Mouse (Mus musculus): ENCODE data around the gene Olfr1314. TPM values are rescaled to one million over a fixed set of nuclear protein-coding genes. Genes with fewer than 3 reads are reported as not detected.

Olfr1314 gene
- total RNA-seq (2017) = not detected in 2 replicates

DNA sequence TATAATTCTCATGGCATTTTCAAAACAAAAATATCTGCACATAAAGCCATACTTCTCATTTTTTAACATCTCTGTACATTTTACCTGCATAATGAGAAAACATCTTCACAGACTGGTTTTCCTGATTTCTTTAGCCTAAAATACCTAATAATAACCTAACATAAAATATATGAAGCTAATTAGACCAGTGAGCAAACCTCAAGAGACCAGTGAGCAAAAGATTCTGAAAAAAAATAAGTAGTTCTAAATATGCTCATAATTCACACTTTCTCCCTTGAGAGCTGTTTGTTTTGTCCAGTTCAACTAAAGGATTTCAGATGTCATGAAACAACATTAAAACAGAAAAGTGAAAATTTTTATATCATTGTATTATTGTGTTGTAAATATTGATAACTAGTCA, at the start of gene Olfr1314:
TSS of gene Olfr1314 (minus strand) at position 101 of the 400 bp plus-strand sequence.
- ATAC-seq (ENCODE audit: extremely low read depth, insufficient number of reproducible peaks, low FRiP score, poor library complexity, severe bottlenecking) = no peak

DNA sequence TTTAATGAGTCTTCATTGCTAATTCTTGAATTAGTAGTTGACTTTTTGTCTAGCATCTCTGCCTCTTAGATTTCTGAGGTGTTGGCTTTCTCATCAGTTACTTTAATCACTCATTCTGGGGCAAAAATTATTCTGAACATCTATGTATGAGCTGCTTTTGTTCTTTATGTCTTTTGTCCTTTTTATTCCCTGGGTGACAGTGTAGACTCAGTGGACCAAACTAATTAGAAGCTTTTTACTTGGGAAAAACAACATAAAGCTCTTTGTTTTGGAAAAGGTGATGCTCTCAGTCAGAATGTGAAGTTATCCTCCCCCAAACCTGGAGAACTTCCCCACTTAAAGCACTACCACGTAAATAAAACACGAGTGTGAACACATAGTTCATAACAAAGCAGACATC, 43.4 kb upstream of the Olfr1314 start, which contains the start of gene Olfr1317:
TSS of gene Olfr1317 (plus strand) at position 301 of the 400 bp plus-strand sequence.
- ATAC-seq (ENCODE audit: extremely low read depth, insufficient number of reproducible peaks, low FRiP score, poor library complexity, severe bottlenecking) = no peak

DNA sequence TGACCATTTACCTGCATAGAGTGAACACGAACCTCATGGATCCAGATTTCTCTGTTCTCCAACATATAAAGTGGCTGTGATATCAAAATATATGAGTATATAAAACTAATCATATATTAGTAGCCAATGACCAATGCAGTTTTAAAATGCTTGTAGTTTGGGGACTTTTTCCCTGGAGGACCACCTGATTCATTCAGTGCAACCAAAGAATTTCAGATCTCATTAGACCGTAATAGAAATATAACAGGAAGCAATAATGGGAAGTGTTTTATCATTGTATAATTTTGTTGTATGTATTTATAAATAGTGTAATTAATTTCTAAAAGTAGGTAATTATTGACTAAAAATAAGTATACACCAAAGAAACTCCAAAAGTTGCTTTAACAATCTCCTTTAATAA, 38.3 kb upstream of the Olfr1314 start, which contains the start of gene Olfr1316:
TSS of gene Olfr1316 (minus strand) at position 101 of the 400 bp plus-strand sequence.
- ATAC-seq (ENCODE audit: extremely low read depth, insufficient number of reproducible peaks, low FRiP score, poor library complexity, severe bottlenecking) = no peak

DNA sequence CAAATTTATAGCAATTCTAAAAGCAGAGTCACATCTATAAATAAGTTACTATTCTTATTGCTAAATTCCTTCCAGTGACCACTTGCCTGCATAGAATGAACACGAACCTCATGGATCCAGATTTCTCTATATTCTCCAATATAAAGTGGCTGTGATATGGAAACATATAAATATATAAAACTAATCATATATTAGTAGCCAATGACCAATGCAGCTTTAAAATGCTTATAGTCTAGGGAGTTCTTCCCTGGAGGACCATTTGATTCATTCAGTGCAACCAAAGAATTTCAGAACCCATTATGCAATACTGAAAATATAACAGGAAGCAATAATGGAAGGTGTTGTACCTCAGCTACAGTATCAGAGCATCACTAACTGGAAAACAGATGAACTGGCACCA, 18.8 kb upstream of the Olfr1314 start, which contains the start of gene Olfr1315-ps1:
TSS of gene Olfr1315-ps1 (minus strand) at position 101 of the 400 bp plus-strand sequence.
- no peak for ATAC-seq (ENCODE audit: extremely low read depth, insufficient number of reproducible peaks, low FRiP score, poor library complexity, severe bottlenecking)

DNA sequence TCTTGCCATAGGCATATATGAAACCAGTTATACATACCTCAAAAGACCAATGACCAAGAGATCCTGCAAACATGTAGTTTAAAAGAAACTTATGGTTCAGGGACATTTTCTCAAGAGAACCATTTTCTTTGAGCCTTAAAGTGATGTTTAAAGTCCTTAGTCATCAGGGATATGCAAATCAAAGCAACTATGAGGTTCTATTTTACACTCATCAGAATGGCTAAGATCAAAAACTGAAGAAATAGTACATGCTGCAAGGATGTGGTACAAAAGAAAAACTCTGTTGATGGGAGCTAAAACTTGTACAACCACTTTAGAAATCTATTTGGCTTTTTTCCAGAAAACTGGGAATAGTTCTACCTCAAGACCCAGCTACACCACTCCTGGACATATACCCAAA, 18.8 kb downstream of the Olfr1314 start, which contains the start of gene Olfr1313:
TSS of gene Olfr1313 (minus strand) at position 101 of the 400 bp plus-strand sequence.
- no peak for ATAC-seq (ENCODE audit: extremely low read depth, insufficient number of reproducible peaks, low FRiP score, poor library complexity, severe bottlenecking)

GRCm38 (mm10) chr2:112050138-112050537, 46.4 kb downstream of the Olfr1314 start, which contains the start of gene Olfr1312:
TSS of gene Olfr1312 (minus strand) at chr2:112050238.
- ATAC-seq (ENCODE audit: extremely low read depth, insufficient number of reproducible peaks, low FRiP score, poor library complexity, severe bottlenecking) = no peak

Other genes starting within 250 kb of the Olfr1314 start
- gene Olfr1305, start 219.6 kb downstream of the Olfr1314 start, total RNA-seq (2017) = not detected in 2 replicates
- not detected in 2 replicates for gene Olfr1306, start 180.5 kb downstream of the Olfr1314 start, total RNA-seq (2017)
- gene Olfr1307, start 147.3 kb downstream of the Olfr1314 start, total RNA-seq (2017) = under 0.01 and 0.12 TPM in 2 replicates
- not detected in 2 replicates for gene Olfr1308, start 131.8 kb downstream of the Olfr1314 start, total RNA-seq (2017)
- not detected in 2 replicates for gene Olfr1309, start 106.5 kb downstream of the Olfr1314 start, total RNA-seq (2017)
- 1.4 TPM in 1 of 2 replicates, not detected in the other for gene Olfr1310, start 84.1 kb downstream of the Olfr1314 start, total RNA-seq (2017)
- gene Olfr1311, start 72.4 kb downstream of the Olfr1314 start, total RNA-seq (2017) = not detected in 2 replicates
- gene Olfr1312, start 46.5 kb downstream of the Olfr1314 start, total RNA-seq (2017) = not detected in 2 replicates
- not detected in 2 replicates for gene Olfr1313, start 18.9 kb downstream of the Olfr1314 start, total RNA-seq (2017)
- gene Olfr1315-ps1, start 18.7 kb upstream of the Olfr1314 start, total RNA-seq (2017) = not detected in 2 replicates
- not detected in 2 replicates for gene Olfr1316, start 38.2 kb upstream of the Olfr1314 start, total RNA-seq (2017)
- not detected in 2 replicates for gene Olfr1317, start 43.5 kb upstream of the Olfr1314 start, total RNA-seq (2017)
- gene Olfr1318, start 57.4 kb upstream of the Olfr1314 start, total RNA-seq (2017) = not detected in 2 replicates
- gene Lpcat4, start 142.7 kb upstream of the Olfr1314 start, total RNA-seq (2017) = 12.5 and 19.2 TPM in 2 replicates
- gene Nutm1, start 162.5 kb upstream of the Olfr1314 start, total RNA-seq (2017) = not detected in 2 replicates
- gene Nop10, start 165.1 kb upstream of the Olfr1314 start, total RNA-seq (2017) = 34.6 and 45.7 TPM in 2 replicates
- gene Slc12a6, start 169.0 kb upstream of the Olfr1314 start, total RNA-seq (2017) = 376 and 406 TPM in 2 replicates
- 2.0 TPM in 1 of 2 replicates, not detected in the other for gene Gm21985, start 169.5 kb upstream of the Olfr1314 start, total RNA-seq (2017)

Data from neutrophil, adult 5-6 weeks (primary cell).